Mouse (Mus musculus) embryonic fibroblast, embryonic 13.5 days (primary cell): Measurements from ENCODE around the gene Ermap.

Source experiments
- CTCF ChIP-seq: IDR thresholded peaks from 2 replicates; pipeline ENCODE4 v1.5.1; 2011; ENCODE audit warnings: mild to moderate bottlenecking, control low read depth, low read length, moderate library complexity, borderline replicate concordance; ENCODE audit not compliant: insufficient read depth
- POLR2A ChIP-seq: IDR thresholded peaks from 2 replicates; pipeline ENCODE4 v1.6.1; 2011; ENCODE audit warnings: low read depth, mild to moderate bottlenecking, control low read depth, low read length, moderate library complexity

DNA sequence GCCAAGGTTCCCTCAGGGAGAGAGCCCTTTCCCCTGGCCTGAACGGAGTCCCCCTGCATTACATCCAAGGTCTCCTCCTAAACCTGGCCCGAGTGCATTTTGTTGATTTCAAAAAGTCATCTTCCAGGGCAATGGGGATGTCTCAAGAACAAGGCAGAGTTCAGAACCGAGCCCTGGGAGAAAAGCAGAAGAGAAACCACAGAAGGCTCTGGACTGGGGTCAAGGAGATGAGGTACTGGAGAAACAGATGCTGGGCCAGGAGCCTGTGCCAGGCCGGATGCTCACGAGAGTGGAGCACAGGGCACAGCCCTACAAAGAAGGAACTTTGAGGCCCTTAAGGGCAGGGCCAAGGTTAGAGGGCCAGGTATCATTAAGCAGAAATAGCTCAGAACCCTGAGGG, 12.1 kb downstream of the Ermap start:
- TF ChIP-seq CTCF: no peak
- TF ChIP-seq POLR2A: no peak
